Mouse (Mus musculus): ENCODE measurements at regions not wholly inside any gene's neighbourhood (a gene's known extent, or its start where the extent isn't known, plus 50 kb on each side); places are given as distances from the start of the nearest gene placed in this dataset.

- DNase-seq (ENCODE audit: low read depth, low spot score): no peak
These were observed 202.4 kb upstream of the Prdm1 start for GRCm38 (mm10) chr10:44730721-44731120.

GRCm38 (mm10) chr10:44728963-44729362 is 200.7 kb upstream of the Prdm1 start:
- DNase-seq (ENCODE audit: low read depth, low spot score): no peak

GRCm38 (mm10) chr10:44724575-44724974 is 196.3 kb upstream of the Prdm1 start:
- no peak for DNase-seq (ENCODE audit: low read depth, low spot score)

- no peak for DNase-seq (ENCODE audit: low read depth, low spot score)
These were observed 195.5 kb upstream of the Prdm1 start for GRCm38 (mm10) chr10:44723845-44724244.

- peak; percentile 6 for DNase-seq (ENCODE audit: low read depth, low spot score)
These were observed 195.0 kb upstream of the Prdm1 start for GRCm38 (mm10) chr10:44723321-44723720.

GRCm38 (mm10) chr10:44721670-44722069 is 193.4 kb upstream of the Prdm1 start:
- no peak for DNase-seq (ENCODE audit: low read depth, low spot score)

GRCm38 (mm10) chr10:44716612-44717011 is 188.3 kb upstream of the Prdm1 start:
- DNase-seq (ENCODE audit: low read depth, low spot score): no peak

GRCm38 (mm10) chr10:44715902-44716301 is 187.6 kb upstream of the Prdm1 start:
- no peak for DNase-seq (ENCODE audit: low read depth, low spot score)

- no peak for DNase-seq (ENCODE audit: low read depth, low spot score)
These were observed 180.5 kb upstream of the Prdm1 start for GRCm38 (mm10) chr10:44708830-44709229.

- no peak for DNase-seq (ENCODE audit: low read depth, low spot score)
These were observed 175.8 kb upstream of the Prdm1 start for GRCm38 (mm10) chr10:44704143-44704542.

GRCm38 (mm10) chr10:44702108-44702507 is 173.8 kb upstream of the Prdm1 start:
- DNase-seq (ENCODE audit: low read depth, low spot score): peak; percentile 21

GRCm38 (mm10) chr10:44699988-44700537 is 171.8 kb upstream of the Prdm1 start:
- DNase-seq (ENCODE audit: low read depth, low spot score): no peak

GRCm38 (mm10) chr10:44697966-44698365 is 169.7 kb upstream of the Prdm1 start:
- peak; percentile 31 for DNase-seq (ENCODE audit: low read depth, low spot score)

GRCm38 (mm10) chr10:44696973-44697372 is 168.7 kb upstream of the Prdm1 start:
- DNase-seq (ENCODE audit: low read depth, low spot score): no peak

- DNase-seq (ENCODE audit: low read depth, low spot score): peak; percentile 47
These were observed 163.5 kb upstream of the Prdm1 start for GRCm38 (mm10) chr10:44691590-44692327.

GRCm38 (mm10) chr10:44688555-44688954 is 160.3 kb upstream of the Prdm1 start:
- no peak for DNase-seq (ENCODE audit: low read depth, low spot score)

- peak; percentile 20 for DNase-seq (ENCODE audit: low read depth, low spot score)
These were observed 157.8 kb upstream of the Prdm1 start for GRCm38 (mm10) chr10:44686055-44686454.

- DNase-seq (ENCODE audit: low read depth, low spot score): peak; percentile 72
These were observed 156.9 kb upstream of the Prdm1 start for GRCm38 (mm10) chr10:44685215-44685614.

- no peak for DNase-seq (ENCODE audit: low read depth, low spot score)
These were observed 148.2 kb upstream of the Prdm1 start for GRCm38 (mm10) chr10:44676506-44676905.

- peak; percentile 4 for DNase-seq (ENCODE audit: low read depth, low spot score)
These were observed 137.3 kb upstream of the Prdm1 start for GRCm38 (mm10) chr10:44665509-44666144.

- no peak for DNase-seq (ENCODE audit: low read depth, low spot score)
These were observed 131.2 kb upstream of the Prdm1 start for GRCm38 (mm10) chr10:44659499-44659898.

- DNase-seq (ENCODE audit: low read depth, low spot score): no peak
These were observed 125.5 kb upstream of the Prdm1 start for GRCm38 (mm10) chr10:44653761-44654160.

GRCm38 (mm10) chr10:44647021-44647420 is 118.7 kb upstream of the Prdm1 start:
- no peak for DNase-seq (ENCODE audit: low read depth, low spot score)

All from brain, adult 2 months (tissue).